Mouse (Mus musculus) erythroblast, embryonic 14.5 days (primary cell): ENCODE results near the gene Cbs. TPM values are rescaled to one million over a fixed set of nuclear protein-coding genes. Genes with fewer than 3 reads are reported as not detected.
A peak's percentile ranks its signal among the peaks of the same experiment; 100 is the strongest.

Experiments
- H3K27me3 ChIP-seq: 2 replicates; pipeline ENCODE4 v1.6.1; 2012; ENCODE audit warnings: inconsistent platforms; ENCODE audit not compliant: control insufficient read depth
- H3K36me3 ChIP-seq: 2 replicates; pipeline ENCODE4 v1.6.1; 2012; ENCODE audit warnings: mild to moderate bottlenecking, inconsistent platforms; ENCODE audit not compliant: control insufficient read depth
- H3K4me1 ChIP-seq: 2 replicates; pipeline ENCODE4 v1.6.1; 2012; ENCODE audit warnings: inconsistent platforms; ENCODE audit not compliant: control insufficient read depth
- H3K4me3 ChIP-seq: replicated peaks from 2 replicates; pipeline ENCODE3; 2012; ENCODE audit warnings: moderate library complexity, mild to moderate bottlenecking, inconsistent platforms
- H3K9me3 ChIP-seq: 2 replicates; pipeline ENCODE4 v1.6.1; 2012; ENCODE audit warnings: low read length, inconsistent platforms, mixed read lengths; ENCODE audit not compliant: control insufficient read depth
- GATA1 ChIP-seq: IDR thresholded peaks from 2 replicates; pipeline ENCODE4 v1.6.1; 2012; ENCODE audit warnings: low read length, inconsistent platforms, mixed read lengths
- TAL1 ChIP-seq: IDR thresholded peaks from 3 replicates; pipeline ENCODE4 v1.6.1; 2012; ENCODE audit warnings: low read length, inconsistent platforms, mixed read lengths
- polyA plus RNA-seq: library from polyadenylated mRNA; stranded (reverse); fragments of >175 nt; gene quantifications from 2 replicates; pipeline ENCODE4 v1.2.3, GENCODE M21; 2012

Gene Cbs
- polyA plus RNA-seq, 1 experiment: 0.01 TPM

GRCm38 (mm10) chr17:31564858-31565140 is 72.2 kb downstream of the Cbs start:
- no peaks in the 10 kb centered on the region for H3K9me3 ChIP-seq
- peaks cover 44% of the 10 kb centered on the region for H3K4me1 ChIP-seq
- peak overlapping the region; percentile 72 for H3K4me3 ChIP-seq
- H3K27me3 ChIP-seq: no peaks in the 10 kb centered on the region
- peaks cover 17% of the 10 kb centered on the region for H3K36me3 ChIP-seq
- TF ChIP-seq GATA1 (no peak), TAL1 (no peak)

- no peaks in the 10 kb centered on the region for H3K27me3 ChIP-seq
- H3K36me3 ChIP-seq: peaks cover 14% of the 10 kb centered on the region
- H3K4me1 ChIP-seq: peaks cover 42% of the 10 kb centered on the region
- H3K4me3 ChIP-seq: peak within 1 kb of the TSS; percentile 72
- TF ChIP-seq TAL1 (no peak; the same call in 2 of the 3 replicates), GATA1 (no peak)
- H3K9me3 ChIP-seq: no peaks in the 10 kb centered on the region
These were observed 72.8 kb downstream of the Cbs start, which contains the start of gene Pknox1 for GRCm38 (mm10) chr17:31564015-31564857. Gene Pknox1, plus strand, starts transcription at chr17:31564734.

- H3K9me3 ChIP-seq: no peaks in the 10 kb centered on the region
- TF ChIP-seq GATA1: no peak
- TF ChIP-seq TAL1: no peak
- H3K27me3 ChIP-seq: no peaks in the 10 kb centered on the region
- H3K36me3 ChIP-seq: peaks cover 12% of the 10 kb centered on the region
- H3K4me3 ChIP-seq: peak overlapping the region; percentile 71
- H3K4me1 ChIP-seq: peaks cover 40% of the 10 kb centered on the region
These were observed 73.4 kb downstream of the Cbs start for GRCm38 (mm10) chr17:31563632-31564014.

GRCm38 (mm10) chr17:31559021-31559789 is 77.8 kb downstream of the Cbs start:
- Histone ChIP-seq H3K27me3 (no peaks in the 10 kb centered on the region), H3K9me3 (no peaks in the 10 kb centered on the region), H3K4me1 (peaks cover 13% of the 10 kb centered on the region), H3K36me3 (no peaks in the 10 kb centered on the region), H3K4me3 (no peak overlapping the region)
- TF ChIP-seq GATA1: no peak
- no peak for TF ChIP-seq TAL1

Other genes with a start within 250 kb of the Cbs start
- 0.85 and 1.0 TPM in 2 replicates for gene Wdr4, start 117.3 kb downstream of the Cbs start, polyA plus RNA-seq
- gene Ndufv3, start 117.1 kb downstream of the Cbs start, polyA plus RNA-seq: 15.1 and 29.2 TPM in 2 replicates
- gene Pknox1, start 72.5 kb downstream of the Cbs start, polyA plus RNA-seq: 0.30 and 0.36 TPM in 2 replicates
- gene U2af1, start 21.7 kb upstream of the Cbs start, polyA plus RNA-seq: 10.6 and 10.8 TPM in 2 replicates
- not detected in 2 replicates for gene Cryaa, start 40.6 kb upstream of the Cbs start, polyA plus RNA-seq
- gene Sik1, start 218.6 kb upstream of the Cbs start, polyA plus RNA-seq: 0.87 and 1.0 TPM in 2 replicates